Mouse (Mus musculus) olfactory bulb, adult 2 months (tissue): ENCODE measurements at regions not wholly inside any gene's neighbourhood (a gene's known extent, or its start where the extent isn't known, plus 50 kb on each side); places are given as distances from the start of the nearest gene placed in this dataset.

Experiments used
- CTCF ChIP-seq: fragments of 200-500 bp; IDR thresholded peaks from 2 replicates; pipeline ENCODE4 v1.5.1; 2012; ENCODE audit warnings: low read depth, mild to moderate bottlenecking, low read length, moderate library complexity; ENCODE audit not compliant: insufficient read depth
- POLR2A ChIP-seq: fragments of 200-500 bp; IDR thresholded peaks from 2 replicates; pipeline ENCODE4 v1.6.1; 2012; ENCODE audit warnings: mild to moderate bottlenecking, low read depth, low read length, moderate library complexity; ENCODE audit not compliant: insufficient read depth

DNA sequence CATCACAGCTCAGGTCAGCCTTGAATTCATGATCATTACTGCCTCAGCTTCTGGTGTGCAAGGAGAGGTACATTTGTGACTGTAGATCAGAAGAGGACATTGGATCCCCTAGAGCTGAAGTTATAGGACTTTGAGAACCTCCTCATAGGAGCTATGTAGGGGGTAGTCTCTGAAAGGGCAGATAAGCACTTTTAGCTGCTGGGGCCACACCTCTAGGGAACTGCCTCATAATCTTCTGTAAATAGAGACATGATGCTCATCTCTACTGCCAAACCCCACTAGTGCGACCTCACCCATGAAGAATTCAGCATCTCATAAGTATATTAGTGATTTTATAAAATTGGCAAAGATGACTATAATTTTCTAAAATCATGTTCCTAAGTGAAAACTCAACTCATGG, 80.7 kb upstream of the Marcks start:
- no peak for TF ChIP-seq POLR2A
- TF ChIP-seq CTCF = no peak
